Mouse (Mus musculus): ENCODE results near the gene C1qtnf9. TPM values are rescaled to one million over a fixed set of nuclear protein-coding genes. Genes with fewer than 3 reads are reported as not detected.

The C1qtnf9 gene
- polyA plus RNA-seq, 1 experiment from 2014 or later = 0.15 TPM

DNA sequence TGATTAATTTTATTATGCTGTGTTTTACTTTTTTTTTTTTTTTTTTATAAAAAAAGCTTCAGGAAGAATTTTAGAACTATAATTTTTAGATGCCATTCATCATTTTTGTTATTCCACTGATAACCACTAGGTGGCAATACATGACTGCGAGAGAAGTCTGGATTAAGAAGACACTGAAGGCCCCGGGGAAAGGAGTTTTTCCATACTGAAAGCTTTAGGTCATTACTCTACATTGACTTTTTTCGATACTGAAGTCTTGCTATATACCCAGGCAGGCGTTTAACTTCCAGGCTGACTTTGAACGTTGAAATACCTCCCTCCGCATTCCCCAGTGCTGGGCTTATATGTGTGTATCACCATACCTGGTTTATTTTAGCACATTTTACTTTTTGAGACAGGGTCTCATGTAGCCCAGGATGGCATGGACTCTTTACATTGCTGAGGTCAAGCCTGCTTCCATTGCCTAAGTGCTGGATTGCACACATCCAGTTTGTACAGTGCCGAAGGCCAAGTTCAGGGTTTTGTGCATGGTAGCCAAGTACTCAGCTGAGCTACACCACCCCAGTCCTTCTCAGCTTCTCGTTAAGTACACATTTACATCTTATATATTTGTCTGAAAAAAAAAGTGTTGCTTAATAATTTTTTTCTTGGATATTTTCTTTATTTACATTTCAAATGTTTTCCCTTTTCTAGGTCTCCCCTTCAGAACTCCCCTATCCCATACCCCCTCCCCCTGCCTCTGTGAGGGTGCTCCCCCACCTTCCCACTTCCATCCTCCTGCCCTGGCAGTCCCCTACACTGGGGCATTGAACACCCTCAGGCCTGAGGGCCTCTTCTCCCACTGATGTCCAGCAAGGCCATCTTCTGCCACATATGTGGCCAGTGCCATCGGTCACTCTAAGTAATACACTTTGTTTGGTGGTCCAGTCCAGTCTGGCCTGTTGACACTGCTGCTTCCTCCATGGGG, 32.1 kb downstream of the C1qtnf9 start:
- Histone ChIP-seq H3K9ac (ENCODE audit: low read length) (no peak overlapping the region), H3K27ac (replicated peaks; ENCODE audit: low read depth, low read length) (no peak overlapping the region), H3K4me1 (ENCODE audit: control insufficient read depth, insufficient read depth, low read length) (no peaks in the 10 kb centered on the region), H3K4me2 (ENCODE audit: low read depth, severe bottlenecking) (no peak overlapping the region), H3K27me3 (ENCODE audit: control insufficient read depth, insufficient read depth, low read length) (no peaks in the 10 kb centered on the region), H3K4me3 (ENCODE audit: low read depth, low read length) (no peak overlapping the region), H3K36me3 (ENCODE audit: control insufficient read depth, insufficient read depth, low read length) (no peaks in the 10 kb centered on the region; the same call in 1 of the 2 replicates), H3K9me3 (ENCODE audit: control insufficient read depth, low read length) (no peaks in the 10 kb centered on the region)
- WGBS = 55% methylated on average over 9 of the region's 9 CpGs
- no peak for DNase-seq (ENCODE audit: low spot score)
- ATAC-seq (ENCODE audit: insufficient number of reproducible peaks, low FRiP score, low TSS enrichment, low read depth) = no peak

DNA sequence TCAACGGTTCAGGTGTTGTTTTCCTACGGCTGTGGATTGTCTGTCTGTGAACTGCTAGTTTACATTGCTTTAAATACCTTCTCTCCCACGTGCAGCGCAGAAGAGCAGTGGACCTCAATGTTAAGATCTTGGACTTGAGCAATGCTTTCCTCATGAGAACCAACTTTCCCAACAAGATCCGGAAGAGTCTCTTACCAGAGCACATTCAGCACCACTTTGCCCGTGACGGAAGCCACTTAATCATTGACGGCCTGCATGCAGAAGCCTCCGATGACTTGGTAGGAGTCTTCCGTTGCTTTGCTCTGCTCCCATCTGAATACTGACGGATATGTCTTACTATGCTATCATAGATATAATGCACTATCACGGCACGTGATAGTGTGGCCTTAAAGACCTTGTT, 34.1 kb downstream of the C1qtnf9 start:
- 95% methylated on average over 13 of the region's 13 CpGs for WGBS
- Histone ChIP-seq H3K4me1 (ENCODE audit: control insufficient read depth, insufficient read depth, low read length) (peaks cover 3% of the 10 kb centered on the region), H3K4me3 (ENCODE audit: low read depth, low read length) (no peak overlapping the region), H3K9me3 (ENCODE audit: control insufficient read depth, low read length) (no peaks in the 10 kb centered on the region), H3K27ac (replicated peaks; ENCODE audit: low read depth, low read length) (no peak overlapping the region), H3K27me3 (ENCODE audit: control insufficient read depth, insufficient read depth, low read length) (no peaks in the 10 kb centered on the region), H3K36me3 (ENCODE audit: control insufficient read depth, insufficient read depth, low read length) (no peaks in the 10 kb centered on the region; the same call in 1 of the 2 replicates), H3K4me2 (ENCODE audit: low read depth, severe bottlenecking) (no peak overlapping the region), H3K9ac (ENCODE audit: low read length) (no peak overlapping the region)
- ATAC-seq (ENCODE audit: insufficient number of reproducible peaks, low FRiP score, low TSS enrichment, low read depth) = no peak
- DNase-seq (ENCODE audit: low spot score) = no peak

GRCm38 (mm10) chr14:60804978-60805377, 37.0 kb downstream of the C1qtnf9 start:
- Histone ChIP-seq H3K4me3 (ENCODE audit: low read depth, low read length) (no peak overlapping the region), H3K27me3 (ENCODE audit: control insufficient read depth, insufficient read depth, low read length) (no peaks in the 10 kb centered on the region), H3K27ac (replicated peaks; ENCODE audit: low read depth, low read length) (no peak overlapping the region), H3K4me1 (ENCODE audit: control insufficient read depth, insufficient read depth, low read length) (peaks cover 5% of the 10 kb centered on the region), H3K36me3 (ENCODE audit: control insufficient read depth, insufficient read depth, low read length) (no peaks in the 10 kb centered on the region; the same call in 1 of the 2 replicates), H3K9me3 (ENCODE audit: control insufficient read depth, low read length) (no peaks in the 10 kb centered on the region), H3K9ac (ENCODE audit: low read length) (no peak overlapping the region), H3K4me2 (ENCODE audit: low read depth, severe bottlenecking) (no peak overlapping the region)
- ATAC-seq (ENCODE audit: insufficient number of reproducible peaks, low FRiP score, low TSS enrichment, low read depth) (no peak), DNase-seq (ENCODE audit: low spot score) (no peak)
- WGBS = 90% methylated on average over 9 of the region's 9 CpGs

GRCm38 (mm10) chr14:60805871-60806270, 37.9 kb downstream of the C1qtnf9 start:
- Histone ChIP-seq H3K9ac (ENCODE audit: low read length) (no peak overlapping the region), H3K4me3 (ENCODE audit: low read depth, low read length) (no peak overlapping the region), H3K27me3 (ENCODE audit: control insufficient read depth, insufficient read depth, low read length) (no peaks in the 10 kb centered on the region), H3K4me2 (ENCODE audit: low read depth, severe bottlenecking) (no peak overlapping the region), H3K27ac (replicated peaks; ENCODE audit: low read depth, low read length) (no peak overlapping the region), H3K4me1 (ENCODE audit: control insufficient read depth, insufficient read depth, low read length) (peaks cover 5% of the 10 kb centered on the region), H3K36me3 (ENCODE audit: control insufficient read depth, insufficient read depth, low read length) (no peaks in the 10 kb centered on the region; the same call in 1 of the 2 replicates), H3K9me3 (ENCODE audit: control insufficient read depth, low read length) (no peaks in the 10 kb centered on the region)
- DNase-seq (ENCODE audit: low spot score) = no peak
- ATAC-seq (ENCODE audit: insufficient number of reproducible peaks, low FRiP score, low TSS enrichment, low read depth) = no peak
- WGBS = 85% methylated on average over 1 of the region's 1 CpGs

DNA sequence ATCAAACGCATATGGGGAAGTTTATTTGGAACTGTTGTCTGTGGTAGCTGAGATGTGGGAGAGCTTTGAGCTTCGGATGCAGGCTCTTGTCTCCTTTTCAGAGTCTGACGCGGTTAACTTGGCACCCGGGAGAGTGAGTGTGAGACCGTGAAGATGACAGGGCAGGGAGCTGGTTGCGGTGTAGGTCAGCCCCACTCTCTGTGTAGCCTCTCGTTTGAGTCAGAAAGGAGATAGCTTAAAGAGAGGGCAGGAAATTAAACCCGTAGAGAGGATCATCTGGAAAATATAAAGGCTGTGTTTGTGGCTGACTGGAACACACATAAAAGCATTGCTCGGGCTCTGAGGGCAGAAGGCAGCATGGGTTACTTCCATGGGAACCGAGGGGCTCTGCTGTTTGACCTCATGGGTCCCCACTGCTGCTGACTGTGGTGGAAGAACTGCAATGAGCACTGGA, 39.0 kb downstream of the C1qtnf9 start:
- Histone ChIP-seq H3K9me3 (ENCODE audit: control insufficient read depth, low read length) (no peaks in the 10 kb centered on the region), H3K36me3 (ENCODE audit: control insufficient read depth, insufficient read depth, low read length) (no peaks in the 10 kb centered on the region), H3K9ac (ENCODE audit: low read length) (no peak overlapping the region), H3K27ac (replicated peaks; ENCODE audit: low read depth, low read length) (no peak overlapping the region; the same call in 1 of the 2 replicates), H3K4me2 (ENCODE audit: low read depth, severe bottlenecking) (no peak overlapping the region), H3K4me3 (ENCODE audit: low read depth, low read length) (no peak overlapping the region), H3K4me1 (ENCODE audit: control insufficient read depth, insufficient read depth, low read length) (peaks cover 5% of the 10 kb centered on the region), H3K27me3 (ENCODE audit: control insufficient read depth, insufficient read depth, low read length) (no peaks in the 10 kb centered on the region)
- ATAC-seq (ENCODE audit: insufficient number of reproducible peaks, low FRiP score, low TSS enrichment, low read depth) (no peak; the same call in 1 of the 2 replicates), DNase-seq (ENCODE audit: low spot score) (peak; percentile 50)
- 13% methylated on average over 11 of the region's 11 CpGs for WGBS

- Histone ChIP-seq H3K36me3 (ENCODE audit: control insufficient read depth, insufficient read depth, low read length) (no peaks in the 10 kb centered on the region), H3K9ac (ENCODE audit: low read length) (no peak overlapping the region), H3K4me1 (ENCODE audit: control insufficient read depth, insufficient read depth, low read length) (peaks cover 5% of the 10 kb centered on the region), H3K9me3 (ENCODE audit: control insufficient read depth, low read length) (no peaks in the 10 kb centered on the region), H3K27ac (replicated peaks; ENCODE audit: low read depth, low read length) (no peak overlapping the region), H3K4me2 (ENCODE audit: low read depth, severe bottlenecking) (no peak overlapping the region), H3K27me3 (ENCODE audit: control insufficient read depth, insufficient read depth, low read length) (no peaks in the 10 kb centered on the region), H3K4me3 (ENCODE audit: low read depth, low read length) (no peak overlapping the region)
- DNase-seq (ENCODE audit: low spot score) (no peak), ATAC-seq (ENCODE audit: insufficient number of reproducible peaks, low FRiP score, low TSS enrichment, low read depth) (no peak)
- WGBS = 91% methylated on average over 8 of the region's 8 CpGs
Measured at GRCm38 (mm10) chr14:60809881-60810280, 41.9 kb downstream of the C1qtnf9 start.

DNA sequence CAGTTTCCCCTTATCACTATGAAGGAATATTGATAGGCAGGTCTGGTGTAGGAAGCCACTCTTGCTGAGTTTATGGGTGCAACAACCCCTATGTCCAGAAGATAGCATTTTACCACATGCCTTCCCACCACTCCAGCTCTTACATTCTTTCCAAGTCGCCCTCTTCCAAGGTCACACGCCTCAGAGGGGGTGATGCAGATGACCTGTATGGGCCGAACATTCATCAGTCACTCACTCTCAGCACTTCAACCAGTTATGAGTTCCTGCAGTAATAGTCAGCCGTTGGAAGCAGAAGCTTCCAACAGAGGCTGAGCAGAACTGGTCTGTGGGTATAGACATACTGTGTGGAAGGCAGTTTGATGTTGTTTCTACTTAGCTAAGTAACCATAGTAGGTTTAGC, 43.6 kb downstream of the C1qtnf9 start:
- 89% methylated on average over 4 of the region's 4 CpGs for WGBS
- Histone ChIP-seq H3K4me3 (ENCODE audit: low read depth, low read length) (no peak overlapping the region), H3K9me3 (ENCODE audit: control insufficient read depth, low read length) (no peaks in the 10 kb centered on the region), H3K27ac (replicated peaks; ENCODE audit: low read depth, low read length) (no peak overlapping the region), H3K4me2 (ENCODE audit: low read depth, severe bottlenecking) (no peak overlapping the region), H3K9ac (ENCODE audit: low read length) (no peak overlapping the region), H3K4me1 (ENCODE audit: control insufficient read depth, insufficient read depth, low read length) (peaks cover 5% of the 10 kb centered on the region), H3K27me3 (ENCODE audit: control insufficient read depth, insufficient read depth, low read length) (no peaks in the 10 kb centered on the region), H3K36me3 (ENCODE audit: control insufficient read depth, insufficient read depth, low read length) (no peaks in the 10 kb centered on the region)
- ATAC-seq (ENCODE audit: insufficient number of reproducible peaks, low FRiP score, low TSS enrichment, low read depth) = no peak
- DNase-seq (ENCODE audit: low spot score) = no peak

- H3K36me3 ChIP-seq (ENCODE audit: control insufficient read depth, insufficient read depth, low read length) = no peaks in the 10 kb centered on the region
- no peak for ATAC-seq (ENCODE audit: insufficient number of reproducible peaks, low FRiP score, low TSS enrichment, low read depth)
- no peak for DNase-seq (ENCODE audit: low spot score)
- no peak overlapping the region for H3K4me3 ChIP-seq (ENCODE audit: low read depth, low read length)
- no peak overlapping the region for H3K27ac ChIP-seq (replicated peaks; ENCODE audit: low read depth, low read length)
- H3K4me1 ChIP-seq (ENCODE audit: control insufficient read depth, insufficient read depth, low read length) = no peaks in the 10 kb centered on the region
- no peak overlapping the region for H3K4me2 ChIP-seq (ENCODE audit: low read depth, severe bottlenecking)
- H3K9me3 ChIP-seq (ENCODE audit: control insufficient read depth, low read length) = no peaks in the 10 kb centered on the region
- H3K9ac ChIP-seq (ENCODE audit: low read length) = no peak overlapping the region
- WGBS = 90% methylated on average over 5 of the region's 5 CpGs
- H3K27me3 ChIP-seq (ENCODE audit: control insufficient read depth, insufficient read depth, low read length) = no peaks in the 10 kb centered on the region
Measured at GRCm38 (mm10) chr14:60815098-60815497, 47.2 kb downstream of the C1qtnf9 start.
